Mouse (Mus musculus) layer of hippocampus, adult 9-10 months (tissue): ENCODE measurements at regions not wholly inside any gene's neighbourhood (a gene's known extent, or its start where the extent isn't known, plus 50 kb on each side); places are given as distances from the start of the nearest gene placed in this dataset.

Experiments
- DNase-seq: peaks from one replicate; pipeline ENCODE4 v3.0.0; 2022; ENCODE audit warnings: low spot score

DNA sequence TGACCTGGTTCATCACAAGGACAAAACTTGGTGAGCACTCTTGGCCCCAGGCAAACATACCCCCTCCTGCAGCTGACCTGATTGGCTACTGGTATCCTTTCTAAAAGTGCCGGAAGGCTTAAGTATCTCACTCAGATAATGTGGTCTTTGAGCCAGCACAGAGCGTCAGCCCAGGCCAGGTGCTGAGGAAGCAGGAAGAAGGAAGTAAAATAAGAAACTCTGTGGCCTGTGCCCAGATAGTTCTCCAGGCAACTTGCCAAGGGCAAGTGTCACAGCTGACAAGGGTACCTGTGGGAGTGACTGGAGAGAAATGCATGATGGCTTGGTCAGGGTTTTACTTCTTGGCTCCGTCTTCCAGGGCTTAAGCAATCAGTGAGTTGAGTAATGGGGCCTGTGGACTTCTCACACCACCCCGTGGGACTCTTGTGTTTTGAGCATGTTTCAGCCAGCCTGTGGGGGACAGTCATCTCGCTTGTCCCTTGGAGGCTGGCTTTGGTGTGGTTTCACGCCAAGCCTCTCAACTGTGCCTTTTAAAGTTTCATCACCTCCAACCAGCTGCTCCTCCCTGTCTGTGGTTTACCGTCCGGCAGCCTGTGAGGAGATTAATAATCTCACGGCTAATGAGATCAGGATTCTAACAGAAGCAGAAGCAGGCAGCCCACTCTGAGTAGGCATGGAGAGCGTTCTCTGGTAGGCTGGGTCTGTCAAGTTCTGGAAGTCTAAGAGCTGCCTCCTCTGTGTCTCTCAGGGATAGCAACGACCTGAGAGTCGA, 356.8 kb downstream of the Agtpbp1 start:
- DNase-seq, result no peak

DNA sequence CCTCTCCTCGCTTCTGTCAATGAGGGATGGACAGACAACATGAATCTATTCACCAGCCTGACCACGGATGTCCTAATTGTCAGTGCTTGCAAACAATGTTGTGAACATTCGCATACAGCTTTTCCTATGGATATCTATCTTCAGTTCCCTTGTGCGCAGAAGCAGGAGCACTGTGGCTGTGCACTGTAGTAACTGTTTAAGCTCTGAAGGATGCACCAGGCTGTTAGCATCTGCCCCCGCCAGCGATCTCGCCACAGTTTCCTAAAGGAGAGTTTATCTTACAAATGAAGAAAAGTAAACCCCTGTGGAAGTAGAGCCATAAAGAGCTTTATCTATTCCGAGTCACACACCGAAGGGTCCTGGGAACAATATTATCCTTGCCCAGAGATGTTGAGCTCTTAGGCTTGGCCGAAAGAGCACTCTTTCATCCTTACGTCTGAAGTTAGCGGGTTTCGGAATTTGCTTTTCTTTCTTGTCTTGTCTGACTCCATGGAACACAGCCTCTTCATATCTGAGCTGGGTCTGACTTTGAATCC, 357.4 kb downstream of the Agtpbp1 start:
- DNase-seq, result no peak

DNA sequence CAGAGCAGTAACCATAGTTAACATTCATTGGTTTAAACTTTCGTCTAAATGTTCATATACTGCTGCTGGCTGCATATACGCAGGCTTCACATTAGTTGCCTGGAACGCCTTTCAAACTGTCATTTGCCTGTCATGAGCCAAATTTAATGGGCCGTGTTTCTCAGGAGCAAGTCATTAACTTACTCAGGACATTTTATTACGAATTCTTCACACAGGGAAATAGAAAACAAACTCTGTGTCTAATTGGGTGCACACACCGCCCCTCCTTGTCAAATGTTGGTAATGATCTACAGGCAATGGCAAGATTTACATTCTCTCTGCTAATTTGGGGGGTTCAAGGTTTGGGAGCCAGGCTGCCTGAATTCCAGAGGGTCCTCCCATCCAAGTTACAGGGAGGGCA, 364.4 kb downstream of the Agtpbp1 start:
- DNase-seq, result no peak

DNA sequence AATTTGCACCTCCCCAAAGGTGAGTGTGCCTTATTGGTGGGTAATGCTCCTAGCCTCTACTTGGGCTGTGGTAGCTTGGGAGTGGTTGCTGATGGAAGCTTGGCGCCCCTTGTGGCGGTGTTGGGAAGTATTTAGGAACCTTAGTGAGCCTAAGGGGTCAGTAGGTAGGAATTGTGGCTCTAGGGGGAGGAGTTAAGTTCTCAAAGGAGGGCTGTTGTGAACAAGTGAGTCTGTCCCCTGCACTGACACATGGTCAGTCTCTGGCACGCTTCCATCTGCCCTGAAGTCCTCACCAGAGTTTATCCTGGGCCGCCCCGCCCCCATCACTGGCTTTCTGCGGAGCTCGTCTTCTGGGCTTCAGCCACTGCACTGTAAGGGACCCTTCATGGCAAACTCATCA, 364.9 kb downstream of the Agtpbp1 start:
- DNase-seq, result no peak

- DNase-seq, result no peak
Observed at GRCm38 (mm10) chr13:59216686-59217298, 368.2 kb downstream of the Agtpbp1 start.

DNA sequence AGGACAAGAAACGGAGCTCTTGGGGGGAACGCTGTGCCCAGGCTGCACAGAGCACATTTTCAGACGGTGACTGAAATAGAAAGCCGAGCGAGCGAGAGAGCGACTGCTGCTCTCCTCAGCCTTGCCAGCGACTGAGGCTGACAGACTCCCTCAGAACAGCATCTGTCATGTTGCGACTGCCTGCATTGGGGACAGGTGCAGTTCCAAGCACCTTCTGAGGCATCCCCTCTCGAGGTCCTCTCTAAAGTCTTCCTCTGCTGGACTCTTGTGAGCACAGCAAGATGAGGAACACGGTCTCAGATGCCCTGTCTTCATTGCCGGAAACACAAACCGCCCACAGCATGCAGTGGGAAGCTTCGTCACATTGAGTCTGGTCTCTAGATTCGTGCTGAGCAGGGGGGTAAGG, 372.7 kb downstream of the Agtpbp1 start:
- DNase-seq, result peak; percentile 32

- no peak for DNase-seq
Observed at GRCm38 (mm10) chr13:59210828-59211227, 374.2 kb downstream of the Agtpbp1 start.

DNA sequence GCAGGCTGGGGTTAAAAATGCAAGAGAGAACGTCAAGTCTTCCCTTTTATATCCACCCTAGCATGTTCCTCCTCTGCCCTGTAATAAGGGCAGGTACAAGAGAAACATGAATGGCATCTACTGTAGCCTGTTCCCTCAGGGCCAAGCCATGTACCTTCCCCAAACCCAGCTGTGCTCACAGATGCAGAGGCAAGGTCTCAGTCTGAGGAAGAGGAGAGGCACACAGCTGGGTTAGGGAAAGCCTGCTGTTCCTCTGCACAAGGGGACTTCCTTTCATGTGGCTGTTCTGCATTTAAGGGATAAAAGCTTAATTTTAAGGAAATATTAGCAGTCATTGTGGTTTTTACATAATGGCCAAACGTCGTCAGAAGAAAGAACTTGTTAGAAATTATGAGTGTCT, 378.8 kb downstream of the Agtpbp1 start:
- DNase-seq, result no peak

- DNase-seq, result no peak
Observed at GRCm38 (mm10) chr13:59204506-59204905, 380.5 kb downstream of the Agtpbp1 start.

DNA sequence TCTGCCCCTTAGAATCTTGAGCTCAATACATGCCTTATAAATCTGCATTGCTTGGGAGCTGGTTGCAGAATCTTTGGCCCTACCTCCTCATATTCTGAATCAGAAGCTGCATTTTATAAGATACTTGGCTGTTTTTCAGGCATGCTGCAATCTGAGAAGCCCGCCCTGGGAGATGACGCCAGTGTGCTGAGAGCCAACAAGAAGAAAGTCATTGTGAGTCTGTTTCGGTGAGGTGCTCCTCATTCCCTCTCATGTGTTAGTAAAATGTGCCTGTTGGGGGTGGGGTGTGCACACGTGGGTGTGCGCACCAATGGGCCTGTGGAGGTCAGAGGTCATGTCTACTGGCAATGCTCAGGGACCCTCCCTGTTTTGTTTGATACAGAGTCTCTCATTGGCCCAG, 388.7 kb downstream of the Agtpbp1 start:
- no peak for DNase-seq

GRCm38 (mm10) chr13:59188431-59188830, 382.1 kb downstream of the Ntrk2 start:
- DNase-seq, result no peak
